Mouse (Mus musculus): ENCODE measurements at regions not wholly inside any gene's neighbourhood (a gene's known extent, or its start where the extent isn't known, plus 50 kb on each side); places are given as distances from the start of the nearest gene placed in this dataset.

DNA sequence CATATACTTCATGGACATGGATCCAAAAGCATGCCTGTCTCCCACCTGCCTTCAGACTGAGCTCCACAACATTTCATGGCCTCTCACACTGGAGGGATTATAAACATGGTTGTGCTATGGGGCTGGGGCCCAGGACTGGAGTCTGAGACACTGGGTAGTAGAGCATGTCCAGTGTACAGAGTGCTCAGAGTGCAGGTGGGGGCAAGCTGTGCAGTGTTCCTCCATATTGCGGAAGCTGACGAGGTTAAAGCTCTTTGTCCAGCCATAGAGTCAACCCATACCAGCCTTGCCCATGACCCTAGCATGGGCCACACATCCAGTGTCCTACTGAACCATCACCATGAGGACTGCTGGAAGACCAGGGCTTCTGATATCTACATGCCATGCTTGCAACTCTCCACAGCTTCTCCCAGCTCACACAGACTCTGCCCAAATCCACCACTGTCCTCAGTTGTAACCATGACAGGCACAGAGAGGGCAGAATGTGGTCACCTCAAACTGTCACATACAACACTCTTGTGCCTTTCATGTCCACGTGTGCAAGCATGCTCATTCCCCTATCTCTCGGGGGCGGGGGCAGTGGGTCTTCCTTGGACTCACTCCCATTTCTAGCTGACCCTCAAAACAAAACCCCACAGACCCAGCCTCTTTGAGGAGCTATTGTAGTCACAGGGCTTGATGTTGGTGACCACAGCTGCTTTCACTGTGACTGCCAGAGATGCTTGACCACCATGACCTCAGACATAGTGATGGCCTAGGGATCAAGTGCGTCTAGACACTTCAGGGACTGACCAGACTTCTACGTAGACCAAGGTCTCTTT is 55.9 kb downstream of the Tmem121 start:
- no peak for ATAC-seq (ENCODE audit: poor library complexity, severe bottlenecking)

DNA sequence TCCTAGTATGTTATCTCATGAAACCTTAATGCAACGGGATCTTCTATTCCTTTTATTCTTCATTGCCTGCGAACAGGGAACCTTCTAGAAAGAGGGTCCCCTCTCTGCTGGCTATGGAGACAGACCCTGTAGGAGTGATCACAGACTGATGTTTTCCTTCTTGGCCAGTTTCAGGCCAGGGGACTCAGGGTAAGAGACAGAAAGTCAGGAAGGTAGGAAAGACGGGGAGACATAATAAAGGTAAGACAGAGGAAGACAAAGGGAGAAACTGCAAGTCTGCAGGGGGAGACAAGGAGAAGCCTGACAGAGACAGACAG is 56.4 kb downstream of the Tmem121 start:
- ATAC-seq (ENCODE audit: poor library complexity, severe bottlenecking): no peak

DNA sequence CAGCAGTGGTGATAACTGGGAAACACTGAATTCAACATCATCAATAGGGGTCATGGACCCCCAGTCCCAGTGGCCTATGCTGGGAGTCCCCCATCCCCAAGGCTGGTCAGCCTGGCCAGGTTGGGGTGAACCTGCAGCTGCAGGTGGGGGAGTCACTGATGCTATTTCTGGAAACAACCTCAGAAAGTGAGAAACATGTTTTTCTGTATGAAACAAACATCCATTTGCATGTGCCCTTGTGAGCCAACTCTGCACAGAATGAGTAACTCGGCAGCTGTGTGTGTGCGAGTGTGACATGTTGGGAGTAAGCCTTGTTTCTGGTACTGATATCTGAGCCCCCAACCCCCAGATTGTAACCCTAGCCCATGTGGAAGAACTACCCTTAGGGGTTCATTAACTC is 59.0 kb downstream of the Tmem121 start:
- ATAC-seq (ENCODE audit: poor library complexity, severe bottlenecking): no peak

DNA sequence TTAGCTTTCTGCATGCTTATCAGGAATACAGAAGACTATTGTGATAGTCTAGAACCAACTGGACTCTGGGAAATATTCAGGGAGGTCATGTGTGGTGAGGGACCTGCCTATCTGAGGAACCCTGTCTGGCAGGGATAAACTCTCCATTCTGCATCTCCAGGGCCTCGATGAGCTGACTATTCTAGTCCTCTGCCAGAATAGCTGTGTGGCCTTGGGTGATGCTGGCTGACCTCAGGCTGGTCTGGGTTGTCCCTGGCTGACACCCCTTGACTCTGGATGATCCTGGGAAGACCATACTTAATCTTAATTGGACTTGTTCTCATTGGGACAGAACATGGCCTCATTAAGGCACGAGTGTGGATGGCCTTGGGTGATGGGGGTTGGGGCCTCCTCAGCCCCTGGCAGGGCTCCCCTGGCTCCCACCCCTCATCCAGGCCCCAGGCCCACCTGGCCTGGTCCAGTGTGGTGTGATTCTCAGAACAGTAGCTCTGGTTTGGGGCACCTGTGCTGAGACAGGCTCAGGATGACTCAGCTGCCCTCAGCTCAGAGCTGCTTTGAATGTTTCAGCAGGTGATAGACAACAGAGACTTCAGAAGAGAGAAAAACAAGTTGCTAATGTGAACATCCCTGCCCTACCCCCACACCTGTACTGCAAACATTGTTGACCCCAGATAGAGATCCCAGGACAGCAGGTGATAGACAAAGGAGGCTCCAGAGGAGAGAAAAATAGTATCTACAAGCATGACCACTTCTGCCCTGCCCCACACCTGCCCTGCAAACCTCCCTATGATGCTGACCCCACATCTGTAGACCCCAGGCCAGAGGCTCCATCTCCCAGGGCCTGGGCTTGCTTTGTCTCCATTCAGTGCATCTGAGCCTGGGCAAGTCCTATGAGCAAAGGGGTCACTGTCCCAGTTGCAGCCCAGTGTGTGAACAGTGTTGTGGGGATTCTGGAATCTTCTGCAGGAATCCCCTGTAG is 68.0 kb downstream of the Tmem121 start:
- 0 out of 2 replicates have a peak, but pooled peaks have one; percentile 17 for ATAC-seq (ENCODE audit: poor library complexity, severe bottlenecking)

DNA sequence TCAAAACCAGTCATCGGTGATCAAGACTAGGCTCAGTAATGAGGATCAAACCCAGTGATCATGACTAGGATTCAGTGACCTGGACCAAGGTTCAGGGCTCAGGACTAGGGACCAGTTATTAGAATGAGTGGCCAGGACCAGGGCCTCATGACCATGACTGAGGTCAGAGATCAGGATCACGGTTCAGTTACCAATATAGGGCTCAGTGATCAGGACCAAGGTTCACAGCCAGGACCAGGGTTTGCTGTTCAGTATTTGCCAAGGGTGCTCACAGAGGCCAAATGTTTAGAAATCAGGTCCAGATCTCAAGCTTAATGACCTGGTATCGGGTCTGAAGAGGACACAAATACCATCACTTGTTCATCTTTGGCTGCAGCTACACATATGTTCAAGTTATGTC is 69.6 kb downstream of the Tmem121 start:
- ATAC-seq (ENCODE audit: poor library complexity, severe bottlenecking): no peak

DNA sequence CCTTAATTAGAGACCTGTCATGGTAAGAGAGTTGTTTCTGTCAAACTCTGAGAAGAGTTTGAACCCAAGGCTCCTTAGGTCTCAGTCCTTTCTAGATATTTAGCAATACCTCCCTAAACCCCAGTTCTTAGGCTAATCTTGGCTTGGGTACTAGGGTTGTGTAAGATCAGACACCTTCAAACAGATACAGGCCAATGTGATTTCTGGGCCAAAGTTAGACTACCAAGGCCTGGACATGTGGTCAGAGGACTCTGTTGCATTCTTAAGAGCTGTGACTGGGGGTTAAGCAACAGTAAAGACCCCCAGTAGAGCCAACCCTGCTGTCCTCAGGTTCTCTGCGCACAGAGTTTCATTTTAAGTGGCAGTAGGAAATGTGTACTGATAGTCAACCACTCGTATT is 70.9 kb downstream of the Tmem121 start:
- ATAC-seq (ENCODE audit: poor library complexity, severe bottlenecking): no peak

DNA sequence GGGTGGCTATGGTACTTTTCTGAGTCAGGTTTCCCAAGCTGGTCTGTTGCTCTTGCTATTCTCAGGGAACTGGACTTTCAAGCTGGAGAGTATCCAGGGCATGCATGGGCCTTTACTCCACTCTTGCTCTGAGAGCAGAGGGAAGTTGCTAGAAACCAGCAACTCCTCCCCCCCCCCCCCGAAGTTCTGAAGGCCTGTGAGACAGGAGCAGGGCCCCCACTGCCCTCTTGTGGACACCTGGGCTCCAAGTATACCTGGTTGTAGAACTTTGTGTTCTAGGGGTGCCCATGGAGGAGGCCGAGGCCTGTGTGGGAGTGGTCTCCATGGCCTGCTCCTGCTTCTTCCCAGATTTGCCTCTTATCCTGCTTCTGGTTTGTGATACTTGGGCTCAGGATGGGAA is 71.5 kb downstream of the Tmem121 start:
- ATAC-seq (ENCODE audit: poor library complexity, severe bottlenecking): no peak

DNA sequence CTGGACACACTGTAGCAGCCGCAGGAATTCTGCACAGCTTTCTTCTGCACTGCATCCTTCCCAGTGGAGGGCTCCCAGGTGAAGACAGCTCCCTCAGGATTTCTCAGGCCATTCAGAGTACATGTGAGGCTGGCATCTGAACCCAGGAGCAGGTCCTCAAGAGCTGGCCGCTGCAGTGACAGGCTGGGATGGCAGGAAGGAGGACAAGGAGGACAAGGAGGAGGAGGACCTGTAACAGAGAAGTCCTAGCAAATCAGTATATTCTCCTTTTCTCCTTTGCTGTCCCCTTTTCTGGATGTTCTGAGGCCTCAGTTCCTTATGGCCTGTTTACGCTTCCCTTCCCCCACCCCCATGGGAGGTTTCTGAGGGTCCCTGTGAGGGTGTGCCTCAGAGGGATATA is 73.7 kb downstream of the Tmem121 start:
- no peak for ATAC-seq (ENCODE audit: poor library complexity, severe bottlenecking)

DNA sequence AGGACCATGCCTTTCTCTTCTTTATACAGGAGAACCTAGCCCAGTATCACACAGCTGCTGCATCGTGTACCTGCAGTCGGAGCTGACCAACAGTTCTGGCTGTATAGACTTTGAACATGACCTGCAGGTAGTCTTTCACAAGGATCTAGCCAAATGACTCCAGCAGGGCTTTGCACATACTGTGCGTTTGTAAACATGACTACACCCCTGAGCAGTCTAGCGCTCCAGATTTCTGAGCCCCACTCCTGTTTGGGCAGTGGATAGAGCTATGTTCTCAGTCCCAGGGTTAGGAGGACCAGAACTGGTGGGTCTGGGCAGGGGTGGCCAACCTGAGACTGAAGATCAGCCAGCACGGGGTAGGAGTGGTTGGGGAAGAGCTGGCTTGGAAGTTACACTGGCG is 74.6 kb downstream of the Tmem121 start:
- ATAC-seq (ENCODE audit: poor library complexity, severe bottlenecking): no peak

DNA sequence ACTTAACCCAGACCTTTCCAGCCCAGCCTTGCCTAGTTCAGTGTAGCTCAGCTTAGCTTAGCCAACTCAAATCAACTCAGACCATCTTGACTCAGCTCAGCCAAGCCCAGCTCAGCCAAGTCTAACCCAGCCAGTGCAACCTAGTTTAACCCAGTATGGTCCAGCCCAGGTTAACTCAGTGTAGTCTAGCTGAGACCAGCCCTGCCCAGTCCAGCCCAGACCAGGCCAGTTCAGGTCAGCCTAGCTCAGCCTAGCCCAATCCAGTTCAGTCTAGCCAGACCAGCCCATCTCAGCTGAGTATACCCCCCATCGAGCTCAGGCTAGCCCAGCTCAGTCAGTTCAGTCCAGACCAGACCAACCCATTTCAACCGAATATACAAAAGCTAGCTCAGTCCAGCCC is 90.2 kb downstream of the Tmem121 start:
- ATAC-seq (ENCODE audit: poor library complexity, severe bottlenecking): no peak

DNA sequence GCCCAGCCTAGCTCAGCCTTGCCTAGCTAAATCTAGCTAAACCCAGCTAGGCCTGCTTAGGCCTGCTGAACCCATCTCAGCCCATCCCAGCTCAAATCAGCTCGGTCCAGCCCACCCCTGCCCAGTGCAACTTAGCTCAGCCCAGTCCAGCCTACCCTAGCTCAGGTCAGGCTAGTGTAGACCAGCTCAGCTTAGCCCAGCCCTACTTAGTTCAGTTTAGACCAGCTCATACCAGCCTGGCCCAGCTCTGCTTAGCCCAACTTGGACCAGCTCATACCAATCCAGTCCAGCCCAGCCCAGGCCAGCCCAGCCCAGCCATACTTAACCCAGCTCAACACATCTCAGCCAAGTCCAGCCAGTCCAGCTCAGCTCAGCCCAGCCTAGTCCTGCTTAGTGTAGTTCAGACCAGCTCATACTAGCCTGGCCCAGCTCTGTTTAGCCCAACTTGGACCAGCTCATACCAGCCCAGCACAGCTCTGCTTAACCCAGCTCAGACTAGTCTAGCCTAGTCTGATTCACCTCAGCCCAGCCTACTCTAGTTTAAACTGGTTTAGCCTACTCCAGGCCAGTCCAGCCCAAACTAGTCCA is 90.7 kb downstream of the Tmem121 start:
- no peak for ATAC-seq (ENCODE audit: poor library complexity, severe bottlenecking)

DNA sequence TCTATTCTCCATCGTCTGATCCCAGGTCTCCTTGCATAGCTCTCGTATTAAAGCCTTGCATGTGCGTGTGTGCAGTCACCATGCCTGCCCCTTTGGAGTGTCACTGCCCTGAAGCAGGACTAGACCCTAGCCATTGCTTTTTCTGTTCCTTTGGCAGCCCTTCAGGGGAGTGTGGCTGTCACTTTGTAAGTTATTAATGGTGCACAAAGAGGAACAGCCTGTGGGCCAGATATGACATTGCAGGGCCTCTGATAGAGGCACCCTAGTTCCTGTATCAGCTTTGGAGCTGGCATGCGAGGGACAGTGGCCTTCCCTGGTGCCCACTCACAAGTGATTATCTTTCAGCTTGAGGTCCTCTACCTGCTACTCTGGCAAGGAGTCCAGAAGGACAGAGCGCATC is 92.0 kb downstream of the Tmem121 start:
- ATAC-seq (ENCODE audit: poor library complexity, severe bottlenecking): no peak

DNA sequence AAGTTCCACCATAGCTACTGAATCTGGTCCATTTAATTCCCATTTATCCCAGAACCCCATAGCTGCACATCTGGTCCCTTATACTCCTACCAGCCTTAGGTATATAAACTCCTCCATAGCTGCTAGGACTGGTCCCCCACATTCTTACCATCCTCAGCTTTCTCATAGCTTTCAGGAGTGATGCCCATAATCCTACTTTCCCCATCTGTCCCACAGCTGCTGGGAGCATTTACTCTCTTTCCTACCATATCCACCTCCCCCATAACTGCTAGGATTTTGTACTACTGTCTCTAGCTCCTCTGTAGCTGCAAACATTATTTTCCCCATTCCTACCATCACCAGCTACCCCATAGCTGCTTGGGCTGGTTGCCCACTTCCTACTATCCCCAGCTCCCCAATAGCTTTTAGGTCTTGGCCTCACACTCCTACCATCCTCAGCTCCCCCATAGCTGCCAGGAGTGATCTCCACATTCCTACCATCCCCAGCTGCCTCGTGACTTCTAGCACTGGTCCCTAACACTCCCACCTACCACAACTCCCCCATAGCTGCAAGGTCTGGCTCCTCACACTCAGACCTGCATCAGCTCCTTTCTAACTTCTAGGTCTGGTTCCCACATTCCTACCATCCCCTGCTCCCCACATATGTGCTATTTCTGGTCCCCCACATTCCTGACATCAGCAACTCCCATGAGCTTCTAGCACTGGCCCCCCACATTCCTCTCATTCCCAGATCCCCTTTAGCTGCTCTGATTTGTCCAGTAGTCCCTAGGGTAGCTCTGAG is 106.5 kb downstream of the Tmem121 start:
- ATAC-seq (ENCODE audit: poor library complexity, severe bottlenecking): no peak

DNA sequence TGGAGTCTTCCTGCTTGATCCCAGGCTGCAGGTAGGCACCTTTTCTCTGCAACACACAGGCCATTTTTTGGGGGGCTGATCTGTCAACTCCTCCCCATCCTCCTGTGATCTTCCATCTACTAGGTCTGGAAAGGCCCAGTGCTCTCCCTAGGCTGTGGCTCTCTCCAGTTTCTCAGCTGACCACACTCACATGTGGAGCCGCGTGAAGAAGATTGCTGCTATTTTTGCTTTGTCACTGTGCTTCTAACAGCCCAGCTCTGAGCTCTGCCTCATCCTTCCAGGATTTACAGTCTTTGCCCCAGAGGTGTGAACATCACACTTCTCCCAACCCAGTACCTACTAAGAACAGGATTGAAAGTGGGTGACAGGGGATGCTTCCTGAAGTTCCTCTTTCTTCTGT is 110.2 kb downstream of the Tmem121 start:
- ATAC-seq (ENCODE audit: poor library complexity, severe bottlenecking): no peak

DNA sequence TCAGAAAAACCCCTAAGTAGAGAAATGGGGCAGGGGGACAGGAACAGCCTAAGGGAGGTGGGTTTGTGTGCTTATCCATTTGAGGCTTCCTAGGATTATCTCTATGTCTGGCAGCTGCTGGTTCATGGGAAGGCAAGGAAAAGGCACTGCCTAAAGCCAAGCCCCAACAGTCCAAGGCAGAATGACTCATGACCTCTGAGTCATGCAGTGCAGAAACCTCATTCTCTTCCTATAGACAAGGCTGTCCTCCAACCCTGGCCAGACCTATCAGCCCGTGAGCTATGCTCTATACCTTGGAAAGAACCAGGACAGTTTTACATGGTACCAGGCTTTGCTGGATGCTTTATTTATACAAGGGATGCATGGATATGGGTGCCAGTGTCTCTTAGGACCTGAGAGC is 120.2 kb downstream of the Tmem121 start:
- no peak for ATAC-seq (ENCODE audit: poor library complexity, severe bottlenecking)

DNA sequence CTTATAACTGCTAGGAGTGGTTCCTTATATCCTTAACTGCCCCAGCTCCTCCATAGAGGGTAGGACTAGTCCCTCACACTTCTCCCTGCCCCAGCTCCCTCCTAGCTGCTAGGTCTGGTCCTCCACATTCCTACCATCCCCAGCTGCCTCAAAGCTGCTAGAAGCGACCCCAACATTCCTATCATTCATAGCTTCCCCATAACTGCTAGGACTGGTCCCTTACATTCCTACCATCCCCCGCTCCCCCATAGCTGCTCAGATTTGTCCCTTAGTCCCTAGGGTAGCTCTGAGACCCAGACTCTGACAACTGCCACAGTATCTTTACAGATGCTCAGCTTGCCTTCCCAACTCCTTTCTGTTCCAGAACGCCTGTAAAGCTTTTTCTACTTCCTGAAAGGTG is 127.6 kb downstream of the Tmem121 start:
- no peak for ATAC-seq (ENCODE audit: poor library complexity, severe bottlenecking)

DNA sequence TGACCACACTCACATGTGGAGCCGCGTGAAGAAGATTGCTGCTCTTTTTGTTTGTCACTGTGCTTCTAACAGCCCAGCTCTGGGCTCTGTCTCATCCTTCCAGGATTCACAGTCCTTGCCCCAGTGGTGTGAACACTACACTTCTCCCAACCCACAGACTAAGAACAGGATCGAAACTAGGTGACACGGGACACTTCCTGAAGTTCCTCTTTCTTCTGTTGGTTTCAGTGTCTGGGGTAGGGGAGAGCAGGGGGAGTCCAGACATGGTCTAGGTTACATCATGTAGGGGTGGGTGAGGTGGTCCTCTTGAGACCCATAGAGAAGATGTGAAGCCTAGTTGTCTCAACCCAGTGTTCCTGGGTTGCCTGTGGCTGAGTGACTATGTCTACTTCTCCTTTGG is 128.9 kb downstream of the Tmem121 start:
- peak; percentile 90 for ATAC-seq (ENCODE audit: poor library complexity, severe bottlenecking)

DNA sequence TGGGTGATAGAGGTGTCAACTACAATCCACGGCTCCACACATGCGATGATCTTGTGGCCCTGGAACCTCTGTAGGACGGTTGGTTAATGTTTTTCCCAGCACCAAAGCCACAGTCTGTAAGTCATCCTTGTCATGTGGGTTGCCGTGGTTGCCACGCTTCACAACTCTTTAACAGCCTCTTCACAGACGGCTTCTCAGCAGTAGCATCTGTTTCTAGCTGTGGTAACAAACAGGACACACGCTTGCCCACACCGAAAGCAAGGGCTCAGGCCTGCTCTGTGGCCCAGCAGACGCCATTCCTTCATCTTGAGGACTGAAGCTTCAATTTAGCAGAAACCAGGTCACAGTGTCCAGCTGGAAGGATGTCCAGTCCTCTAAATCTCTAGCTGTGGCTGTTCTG is 135.4 kb downstream of the Tmem121 start:
- ATAC-seq (ENCODE audit: poor library complexity, severe bottlenecking): no peak

DNA sequence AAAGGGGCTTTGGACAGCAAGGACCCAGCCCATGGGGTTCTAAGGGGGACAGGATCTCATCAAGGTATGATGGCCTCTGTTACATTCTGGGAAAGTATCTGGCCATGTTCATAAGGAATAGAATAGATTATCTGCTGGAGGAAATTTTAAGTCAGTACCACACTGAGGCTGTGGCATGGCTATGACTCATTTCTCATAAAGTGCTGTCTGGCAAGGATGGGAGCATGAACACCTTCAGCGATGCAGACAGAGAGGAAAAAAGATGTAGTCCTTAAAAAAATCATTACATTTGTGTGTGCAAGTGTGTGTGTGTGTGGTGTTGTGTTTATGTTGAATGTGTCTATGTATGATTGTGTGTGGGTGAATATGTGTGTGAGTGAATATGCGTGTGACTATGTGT is 136.4 kb downstream of the Tmem121 start:
- no peak for ATAC-seq (ENCODE audit: poor library complexity, severe bottlenecking)

DNA sequence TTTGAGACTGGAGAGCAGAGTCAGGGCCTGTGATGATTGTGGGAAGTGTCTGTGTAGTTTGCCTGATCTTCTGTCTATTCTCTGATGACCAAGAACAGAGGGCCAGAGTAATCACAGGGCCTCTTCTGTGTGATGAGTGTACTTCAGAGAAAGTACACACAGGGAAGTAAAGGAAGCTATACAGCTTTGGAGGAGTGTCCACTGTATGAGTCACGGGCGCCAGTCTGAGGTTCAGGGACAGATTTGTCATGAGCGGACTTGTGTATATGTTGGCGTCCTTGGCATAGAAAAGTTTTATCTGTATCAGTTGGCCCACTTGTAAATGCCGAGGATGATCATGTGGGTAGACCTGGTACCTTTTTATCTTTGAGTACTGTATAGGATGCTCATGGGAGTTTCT is 142.1 kb downstream of the Tmem121 start:
- ATAC-seq (ENCODE audit: poor library complexity, severe bottlenecking): no peak

DNA sequence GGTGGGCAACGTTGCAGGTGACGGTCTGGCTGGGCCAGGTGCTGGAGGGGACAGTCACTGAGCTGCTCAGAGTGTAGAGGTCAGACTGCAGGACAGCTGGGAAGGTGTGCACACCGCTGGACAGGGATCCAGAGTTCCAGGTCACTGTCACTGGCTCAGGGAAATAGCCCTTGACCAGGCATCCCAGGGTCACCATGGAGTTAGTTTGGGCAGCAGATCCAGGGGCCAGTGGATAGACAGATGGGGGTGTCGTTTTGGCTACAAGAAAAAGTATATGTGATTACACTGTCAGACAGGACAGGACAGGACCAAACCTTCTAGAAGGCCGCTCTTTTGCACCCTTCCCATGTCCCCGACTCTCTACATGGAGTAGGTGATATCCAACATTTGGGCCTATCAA is 144.5 kb downstream of the Tmem121 start:
- no peak for ATAC-seq (ENCODE audit: poor library complexity, severe bottlenecking)
